Mouse (Mus musculus): ENCODE data around the gene Ric1.

DNA sequence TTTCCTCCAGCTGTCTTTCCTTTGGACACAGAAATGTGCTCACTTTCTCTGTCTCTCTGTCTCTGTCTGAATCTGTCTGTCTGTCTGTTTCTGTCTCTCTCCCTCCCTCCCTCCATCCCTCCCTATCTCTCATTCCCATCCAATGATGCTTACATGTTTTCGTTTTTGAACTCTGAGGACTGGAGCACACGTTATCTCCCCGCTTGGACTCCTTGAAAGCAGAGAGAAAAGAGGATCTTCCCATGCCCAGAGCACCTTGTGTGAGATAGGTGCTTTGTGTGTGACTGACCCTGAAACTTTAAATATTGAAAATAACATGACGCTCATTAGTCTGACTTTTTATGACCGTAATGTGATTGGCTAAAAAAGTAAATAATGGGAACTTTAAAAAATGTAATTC lies 49.1 kb upstream of the Ric1 start:
- TF ChIP-seq CTCF (IDR thresholded peaks at IDR 0.05; ENCODE audit: borderline replicate concordance, insufficient read depth, low read length) (no peak), POLR2A (IDR thresholded peaks at IDR 0.05; ENCODE audit: low read depth, low read length) (no peak)
